Mouse (Mus musculus) megakaryocyte, embryonic 14.5 days (primary cell): ENCODE data around the gene Pcsk6. TPM values are rescaled to one million over a fixed set of nuclear protein-coding genes. Genes with fewer than 3 reads are reported as not detected.

Experiments used
- H3K27me3 ChIP-seq: replicated peaks from 2 replicates; pipeline ENCODE3; 2012; ENCODE audit warnings: inconsistent platforms
- H3K36me3 ChIP-seq: replicated peaks from 2 replicates; pipeline ENCODE3; 2012; ENCODE audit warnings: low read length, inconsistent platforms, mixed read lengths
- H3K4me1 ChIP-seq: 2 replicates; pipeline ENCODE4 v1.6.1; 2012; ENCODE audit warnings: inconsistent platforms
- H3K4me3 ChIP-seq: replicated peaks from 2 replicates; pipeline ENCODE3; 2012; ENCODE audit warnings: moderate library complexity, mild to moderate bottlenecking, inconsistent platforms
- H3K9me3 ChIP-seq: 2 replicates; pipeline ENCODE4 v1.6.1; 2012; ENCODE audit warnings: inconsistent platforms
- FLI1 ChIP-seq: IDR thresholded peaks from 2 replicates; pipeline ENCODE4 v1.6.1; 2012; ENCODE audit warnings: low read length, inconsistent platforms, mixed read lengths
- GATA1 ChIP-seq: IDR thresholded peaks from 3 replicates; pipeline ENCODE4 v1.6.1; 2012; ENCODE audit warnings: mixed read lengths, low read length, inconsistent platforms, borderline replicate concordance
- polyA plus RNA-seq: library from polyadenylated mRNA; stranded (reverse); fragments of >175 nt; gene quantifications from 2 replicates; pipeline ENCODE4 v1.2.3, GENCODE M21; 2012; ENCODE audit warnings: low replicate concordance; ENCODE audit not compliant: insufficient read depth

The Pcsk6 gene
- polyA plus RNA-seq, 1 experiment, result not detected

GRCm38 (mm10) chr7:66079364-66080230 lies 218.1 kb downstream of the Pcsk6 start, which contains the start of gene Selenos:
Gene Selenos, plus strand, starts transcription at chr7:66079649.
- Histone ChIP-seq H3K4me1 (peaks cover 68% of the 10 kb centered on the region), H3K36me3 (peaks cover 67% of the 10 kb centered on the region), H3K27me3 (no peaks in the 10 kb centered on the region), H3K9me3 (no peaks in the 10 kb centered on the region), H3K4me3 (peak within 1 kb of the TSS; percentile 94)
- TF ChIP-seq GATA1, result no peak
- TF ChIP-seq FLI1, result peak; percentile 49; the same call in 1 of the 2 replicates

GRCm38 (mm10) chr7:66080231-66080613 lies 218.7 kb downstream of the Pcsk6 start:
- H3K36me3 ChIP-seq, result peaks cover 67% of the 10 kb centered on the region
- H3K9me3 ChIP-seq, result no peaks in the 10 kb centered on the region
- TF ChIP-seq FLI1, result no peak
- H3K4me3 ChIP-seq, result peak overlapping the region; percentile 94
- H3K27me3 ChIP-seq, result no peaks in the 10 kb centered on the region
- H3K4me1 ChIP-seq, result peaks cover 65% of the 10 kb centered on the region

- H3K27me3 ChIP-seq, result no peaks in the 10 kb centered on the region
- no peak for TF ChIP-seq FLI1
- no peak for TF ChIP-seq GATA1
- H3K36me3 ChIP-seq, result peaks cover 80% of the 10 kb centered on the region
- H3K9me3 ChIP-seq, result no peaks in the 10 kb centered on the region
- H3K4me1 ChIP-seq, result peaks cover 36% of the 10 kb centered on the region
- no peak overlapping the region for H3K4me3 ChIP-seq
Observed at GRCm38 (mm10) chr7:66083757-66084156, 222.2 kb downstream of the Pcsk6 start.

- H3K36me3 ChIP-seq, result peaks cover 87% of the 10 kb centered on the region
- H3K9me3 ChIP-seq, result no peaks in the 10 kb centered on the region
- H3K4me3 ChIP-seq, result no peak overlapping the region
- H3K4me1 ChIP-seq, result peaks cover 33% of the 10 kb centered on the region
- H3K27me3 ChIP-seq, result no peaks in the 10 kb centered on the region
- TF ChIP-seq GATA1 (no peak), FLI1 (no peak)
Observed at GRCm38 (mm10) chr7:66084546-66084945, 223.0 kb downstream of the Pcsk6 start.

- TF ChIP-seq GATA1 (no peak), FLI1 (no peak)
- Histone ChIP-seq H3K27me3 (no peaks in the 10 kb centered on the region), H3K4me3 (no peak overlapping the region), H3K36me3 (peaks cover 98% of the 10 kb centered on the region), H3K4me1 (peaks cover 16% of the 10 kb centered on the region), H3K9me3 (no peaks in the 10 kb centered on the region)
Observed at GRCm38 (mm10) chr7:66087652-66088051, 226.1 kb downstream of the Pcsk6 start.

- peaks cover 16% of the 10 kb centered on the region for H3K4me1 ChIP-seq
- H3K36me3 ChIP-seq, result peaks cover 98% of the 10 kb centered on the region
- H3K9me3 ChIP-seq, result no peaks in the 10 kb centered on the region
- TF ChIP-seq FLI1 (no peak), GATA1 (no peak)
- no peaks in the 10 kb centered on the region for H3K27me3 ChIP-seq
- H3K4me3 ChIP-seq, result no peak overlapping the region
Observed at GRCm38 (mm10) chr7:66088077-66088476, 226.5 kb downstream of the Pcsk6 start.

- no peak for TF ChIP-seq FLI1
- no peak for TF ChIP-seq GATA1
- H3K36me3 ChIP-seq, result peaks cover 74% of the 10 kb centered on the region
- H3K4me3 ChIP-seq, result no peak overlapping the region
- peaks cover 14% of the 10 kb centered on the region for H3K4me1 ChIP-seq
- H3K9me3 ChIP-seq, result no peaks in the 10 kb centered on the region
- peaks cover 4% of the 10 kb centered on the region for H3K27me3 ChIP-seq
Observed at GRCm38 (mm10) chr7:66090676-66091190, 229.2 kb downstream of the Pcsk6 start.

- Histone ChIP-seq H3K27me3 (peaks cover 6% of the 10 kb centered on the region), H3K4me3 (no peak overlapping the region), H3K9me3 (no peaks in the 10 kb centered on the region), H3K36me3 (peaks cover 66% of the 10 kb centered on the region), H3K4me1 (peaks cover 20% of the 10 kb centered on the region)
- TF ChIP-seq GATA1, result no peak
Observed at GRCm38 (mm10) chr7:66091553-66091952, 230.0 kb downstream of the Pcsk6 start.

GRCm38 (mm10) chr7:66092656-66093055 lies 231.1 kb downstream of the Pcsk6 start:
- H3K4me3 ChIP-seq, result no peak overlapping the region
- no peak for TF ChIP-seq GATA1
- no peak for TF ChIP-seq FLI1
- peaks cover 6% of the 10 kb centered on the region for H3K27me3 ChIP-seq
- peaks cover 20% of the 10 kb centered on the region for H3K4me1 ChIP-seq
- peaks cover 55% of the 10 kb centered on the region for H3K36me3 ChIP-seq
- H3K9me3 ChIP-seq, result no peaks in the 10 kb centered on the region

GRCm38 (mm10) chr7:66094141-66094540 lies 232.6 kb downstream of the Pcsk6 start:
- Histone ChIP-seq H3K4me1 (peaks cover 28% of the 10 kb centered on the region), H3K4me3 (no peak overlapping the region), H3K27me3 (peaks cover 9% of the 10 kb centered on the region), H3K36me3 (peaks cover 40% of the 10 kb centered on the region), H3K9me3 (no peaks in the 10 kb centered on the region)
- TF ChIP-seq GATA1 (no peak), FLI1 (no peak)
